Mouse (Mus musculus) WW6 (cell line): ENCODE data around the gene Stmnd1.
"Not testable (repeated sequence)": the region's sequence is repeated elsewhere in the genome, so short reads cannot be mapped to it uniquely, and the experiment has no call there.

Source experiments
- DNase-seq: peaks from one replicate; pipeline ENCODE4 v3.0.0-alpha.2; 2013; ENCODE audit warnings: low read depth, low spot score

Gene Stmnd1

DNA sequence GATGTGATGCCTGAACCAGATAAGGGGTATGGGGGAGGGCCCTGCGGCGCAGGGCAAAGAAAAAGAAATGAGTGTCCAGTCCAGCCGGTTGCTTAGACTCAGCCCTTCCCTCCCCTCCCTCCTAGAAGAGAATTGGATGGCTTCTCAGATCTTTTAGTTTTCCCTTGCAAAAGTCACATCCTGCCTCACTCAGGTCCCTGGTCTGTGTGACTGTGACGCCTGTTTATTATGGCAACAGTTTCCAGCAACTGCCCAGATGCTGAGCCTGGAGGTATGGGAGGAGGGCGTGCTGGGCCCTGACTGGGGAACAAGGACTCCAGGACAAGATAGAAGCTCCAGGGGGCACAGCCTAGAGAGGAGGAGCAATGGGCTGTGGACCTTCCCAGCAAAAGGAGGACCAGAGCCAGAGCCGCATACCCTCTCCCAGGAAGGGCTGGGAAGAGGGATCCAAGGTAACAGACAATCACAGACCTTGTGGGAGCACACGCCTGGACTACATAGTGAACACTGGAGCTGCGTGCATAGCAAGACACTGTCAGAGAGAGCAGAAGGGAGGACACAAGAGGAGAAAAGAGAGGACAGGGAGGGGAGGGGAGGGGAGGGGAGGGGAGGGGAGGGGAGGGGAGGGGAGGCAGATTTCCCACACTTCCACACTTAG lies at the start of gene Stmnd1:
Gene Stmnd1, plus strand, starts transcription at position 269 of the 658 bp plus-strand sequence.
- DNase-seq = no peak

GRCm38 (mm10) chr13:46226956-46227355 lies 46.6 kb upstream of the Stmnd1 start:
- no peak for DNase-seq

- DNase-seq = no peak
Measured at GRCm38 (mm10) chr13:46227486-46227885, 46.0 kb upstream of the Stmnd1 start.

DNA sequence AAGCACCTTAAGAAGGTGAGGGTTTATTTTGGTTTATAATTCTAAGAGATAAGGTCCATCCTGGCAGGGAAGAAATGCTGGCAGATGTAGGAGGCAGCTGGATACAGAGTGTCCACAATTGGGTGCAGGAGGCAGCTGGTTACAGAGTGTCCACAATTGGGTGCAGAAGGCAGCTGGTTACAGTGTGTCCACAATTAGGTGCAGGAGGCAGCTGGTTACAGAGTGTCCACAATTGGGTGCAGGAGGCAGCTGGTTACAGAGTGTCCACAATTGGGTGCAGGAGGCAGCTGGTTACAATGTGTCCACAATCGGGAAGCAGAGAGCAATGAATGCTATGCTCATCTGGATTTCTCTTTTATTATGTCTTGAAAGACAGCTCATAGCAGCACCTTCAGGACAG lies 44.8 kb upstream of the Stmnd1 start:
- DNase-seq = not testable (repeated sequence)

DNA sequence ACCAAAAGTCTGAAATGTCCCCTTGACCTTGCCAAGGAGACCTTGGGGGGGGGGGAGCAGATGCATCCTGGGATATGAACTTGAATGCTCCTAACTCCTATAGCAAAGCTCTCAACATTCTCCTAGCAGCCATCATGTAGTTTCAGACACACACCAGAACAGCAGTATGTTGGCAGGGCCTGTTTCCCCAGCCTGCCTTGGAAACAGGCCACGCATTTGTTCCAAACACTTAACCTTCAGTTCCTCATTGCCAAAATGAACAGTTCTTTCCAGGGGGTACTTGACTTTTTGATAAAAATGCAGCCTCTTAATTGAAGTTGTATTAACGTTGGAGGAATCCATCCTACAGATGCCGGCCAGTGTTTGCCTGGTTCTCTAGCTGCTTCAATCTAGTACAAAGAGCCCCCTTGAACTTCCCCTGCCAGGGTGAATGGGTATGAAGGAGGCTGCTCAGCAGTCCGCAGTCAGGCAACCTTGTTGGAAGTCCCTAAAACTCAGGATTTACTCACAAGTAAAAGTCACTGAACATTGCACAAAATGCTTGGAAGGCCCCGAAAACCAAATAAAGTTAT lies 41.9 kb upstream of the Stmnd1 start:
- DNase-seq = no peak

DNA sequence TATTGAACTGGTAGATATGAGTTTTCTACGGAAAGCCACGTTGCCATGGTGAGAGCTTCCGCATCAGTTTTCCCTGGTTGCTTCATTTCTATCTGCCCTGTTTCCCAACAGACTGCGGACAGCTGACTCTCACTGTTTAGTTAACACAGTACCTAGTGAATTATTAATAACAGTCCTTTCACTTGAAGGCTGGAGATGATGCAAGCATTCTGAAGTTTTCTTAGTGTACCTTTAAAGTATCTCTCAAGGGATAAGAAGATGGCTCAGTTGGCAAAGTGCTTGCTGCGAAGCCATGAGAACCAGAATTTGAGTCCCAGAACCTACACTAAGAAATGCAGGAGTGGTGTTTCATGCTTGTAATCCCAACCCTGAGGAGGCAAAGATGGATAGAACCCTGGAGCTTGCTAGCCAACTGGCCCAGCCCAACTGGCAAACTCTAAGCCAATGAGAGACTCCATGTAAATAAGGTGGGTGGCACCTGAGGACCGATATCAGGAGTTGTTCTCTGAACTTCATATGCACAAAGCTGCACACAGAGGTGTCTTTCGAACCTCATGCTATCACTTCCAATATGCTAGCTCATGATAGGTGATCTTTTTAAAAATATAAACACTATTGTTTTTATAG lies 35.7 kb upstream of the Stmnd1 start:
- DNase-seq = no peak

DNA sequence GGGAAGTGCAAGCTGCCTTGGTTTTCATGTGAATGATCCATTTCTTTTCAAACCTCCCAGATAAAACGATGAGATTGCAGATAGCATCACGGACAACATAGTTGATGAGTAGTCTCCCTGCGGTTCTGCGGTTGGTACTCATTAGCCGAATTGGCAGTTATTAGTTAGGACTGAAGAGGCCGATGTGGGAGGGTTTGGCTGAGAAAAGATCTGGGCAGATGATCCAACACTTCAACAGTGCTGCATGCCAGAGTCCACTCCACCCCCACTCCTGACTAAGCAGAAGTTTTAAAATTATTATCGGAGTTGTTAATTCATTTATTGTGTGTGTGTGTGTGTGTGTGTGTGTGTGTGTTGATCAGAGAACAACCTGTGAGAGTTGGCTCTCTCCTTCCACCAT lies 34.7 kb upstream of the Stmnd1 start:
- no peak for DNase-seq

DNA sequence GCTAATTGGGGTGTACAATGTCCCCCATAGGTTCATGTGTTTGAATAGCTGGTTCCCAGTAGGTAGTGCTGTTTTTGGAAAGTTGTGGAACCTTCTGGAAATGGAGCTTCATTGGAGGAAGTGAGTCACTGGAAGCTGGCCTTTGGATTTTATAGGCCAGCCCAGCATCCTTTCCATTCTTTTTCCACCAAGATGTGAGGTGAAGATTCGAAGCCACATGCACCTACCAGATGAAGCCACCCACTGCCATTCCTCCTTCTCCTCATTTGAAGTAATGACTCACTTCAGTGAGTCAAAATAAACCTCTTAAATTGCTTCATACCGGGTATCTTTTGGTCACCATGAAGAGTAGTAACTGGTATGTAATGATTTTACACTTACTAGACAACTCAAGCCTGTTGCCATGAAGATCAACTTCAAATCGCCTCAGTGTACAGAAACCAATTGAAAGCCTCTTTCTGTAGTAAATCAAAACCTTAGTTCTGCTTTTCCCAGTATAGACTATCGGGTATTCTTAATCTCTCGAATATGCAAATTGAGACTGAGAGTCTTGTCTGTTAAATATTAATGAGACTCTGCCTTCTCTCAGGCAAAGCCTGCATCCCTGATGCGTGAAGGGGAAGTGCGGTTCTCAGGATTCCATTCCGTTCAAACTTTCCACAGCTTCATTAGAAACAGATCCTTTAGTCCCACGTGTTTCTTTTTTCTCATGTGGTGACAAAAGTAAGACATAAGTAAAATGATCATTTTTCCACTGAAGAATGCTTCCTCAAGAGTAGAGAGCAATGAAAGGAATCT lies 31.9 kb upstream of the Stmnd1 start:
- DNase-seq = no peak

DNA sequence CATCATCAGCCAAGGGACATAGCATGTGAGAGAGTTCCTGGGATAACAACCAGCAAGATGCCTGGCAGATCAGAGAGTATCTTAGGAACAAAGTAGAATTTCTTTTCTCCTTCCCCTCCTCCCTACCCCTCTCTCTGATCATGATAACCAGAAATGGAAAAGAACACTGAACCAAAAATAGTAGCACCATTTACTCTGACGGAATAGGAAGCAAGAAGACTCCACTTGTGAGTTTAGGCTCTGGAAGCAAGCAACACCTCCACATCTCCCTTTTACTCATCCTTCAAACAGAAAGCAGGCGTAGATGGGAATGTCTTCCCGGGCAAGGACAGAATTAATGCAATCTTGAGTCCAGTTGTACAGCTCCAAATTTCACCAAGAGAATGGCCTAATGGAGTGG lies 19.8 kb upstream of the Stmnd1 start:
- DNase-seq = no peak

DNA sequence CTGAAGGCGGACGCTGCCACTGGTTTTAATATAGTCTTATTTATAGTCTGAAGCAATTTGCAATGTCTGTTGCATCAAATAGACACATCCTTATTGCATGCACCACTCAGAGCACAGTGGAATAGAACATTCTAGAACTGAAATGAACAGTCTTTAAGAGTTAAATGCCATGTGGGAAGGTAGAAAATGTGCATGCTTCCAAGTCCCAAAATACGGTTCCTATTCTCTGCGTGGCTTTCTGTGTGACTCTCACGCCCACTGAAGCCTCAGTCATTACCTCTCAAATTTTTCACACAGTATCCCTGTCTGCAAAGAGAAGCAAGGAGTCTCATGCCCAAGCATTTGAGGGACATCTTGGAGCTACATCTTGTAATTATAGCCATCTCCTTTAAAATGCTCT lies 19.4 kb upstream of the Stmnd1 start:
- no peak for DNase-seq

- DNase-seq = no peak
Measured at GRCm38 (mm10) chr13:46255616-46256015, 17.9 kb upstream of the Stmnd1 start.

DNA sequence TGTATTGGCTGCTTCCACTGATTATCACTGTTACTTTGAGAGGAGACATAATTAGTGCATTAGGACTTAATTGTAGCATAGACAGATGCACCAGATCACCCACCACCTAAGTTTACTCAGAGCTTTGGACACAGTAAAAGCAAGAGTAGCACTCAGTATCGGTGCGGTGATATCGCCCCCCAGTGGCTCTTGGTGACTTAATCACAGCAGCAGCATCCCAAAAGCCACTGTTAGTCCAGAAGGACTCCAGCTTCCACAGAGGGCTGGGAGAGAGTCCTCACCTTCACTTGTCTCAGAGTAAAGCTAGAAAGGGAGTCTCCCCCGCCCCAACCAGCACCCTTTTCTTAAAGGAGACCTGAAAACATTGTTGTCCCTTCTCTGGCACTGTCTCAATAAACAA lies 15.7 kb upstream of the Stmnd1 start:
- peak; percentile 28 for DNase-seq

- no peak for DNase-seq
Measured at GRCm38 (mm10) chr13:46259526-46259925, 14.0 kb upstream of the Stmnd1 start.

DNA sequence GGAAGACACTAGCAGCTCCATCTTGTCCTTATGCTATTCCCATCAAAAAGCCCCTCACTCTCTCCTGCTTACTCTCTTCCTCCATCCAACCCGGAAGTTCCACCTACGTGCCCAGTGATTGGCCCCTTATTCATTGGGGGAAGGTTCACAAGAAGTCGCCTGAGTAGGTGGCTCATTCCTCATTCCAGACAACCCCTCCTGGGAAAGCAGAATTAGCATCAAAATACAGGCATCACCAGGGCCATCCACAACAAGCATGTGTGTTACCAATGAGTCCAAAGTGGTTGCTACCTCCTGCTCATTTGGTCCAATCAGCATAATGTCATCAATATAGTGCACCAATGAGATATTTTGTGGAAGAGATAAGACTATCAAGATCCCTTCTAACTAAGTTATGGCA lies 12.3 kb upstream of the Stmnd1 start:
- DNase-seq = peak; percentile 5

- DNase-seq = no peak
Measured at GRCm38 (mm10) chr13:46267783-46268182, 5.7 kb upstream of the Stmnd1 start.

DNA sequence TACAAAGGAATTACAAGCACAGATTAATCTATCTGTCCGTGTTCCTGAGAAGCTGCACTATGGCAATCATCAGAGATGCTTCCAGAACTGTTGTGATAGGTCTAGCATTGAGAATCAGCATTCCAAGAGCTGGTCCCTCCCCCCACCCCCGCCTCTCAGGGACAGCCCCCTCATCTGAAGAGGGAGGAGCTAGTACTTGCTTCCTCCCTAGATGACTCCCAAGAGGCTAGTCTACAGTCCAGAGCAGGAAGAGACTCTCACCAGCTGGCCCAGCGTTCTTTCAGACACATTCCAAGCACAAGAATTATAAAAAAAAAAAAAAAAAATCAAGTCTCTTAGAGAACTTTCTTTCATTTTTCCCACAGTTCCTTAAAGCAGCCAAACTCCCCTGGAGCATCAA lies 5.2 kb upstream of the Stmnd1 start:
- DNase-seq = no peak

DNA sequence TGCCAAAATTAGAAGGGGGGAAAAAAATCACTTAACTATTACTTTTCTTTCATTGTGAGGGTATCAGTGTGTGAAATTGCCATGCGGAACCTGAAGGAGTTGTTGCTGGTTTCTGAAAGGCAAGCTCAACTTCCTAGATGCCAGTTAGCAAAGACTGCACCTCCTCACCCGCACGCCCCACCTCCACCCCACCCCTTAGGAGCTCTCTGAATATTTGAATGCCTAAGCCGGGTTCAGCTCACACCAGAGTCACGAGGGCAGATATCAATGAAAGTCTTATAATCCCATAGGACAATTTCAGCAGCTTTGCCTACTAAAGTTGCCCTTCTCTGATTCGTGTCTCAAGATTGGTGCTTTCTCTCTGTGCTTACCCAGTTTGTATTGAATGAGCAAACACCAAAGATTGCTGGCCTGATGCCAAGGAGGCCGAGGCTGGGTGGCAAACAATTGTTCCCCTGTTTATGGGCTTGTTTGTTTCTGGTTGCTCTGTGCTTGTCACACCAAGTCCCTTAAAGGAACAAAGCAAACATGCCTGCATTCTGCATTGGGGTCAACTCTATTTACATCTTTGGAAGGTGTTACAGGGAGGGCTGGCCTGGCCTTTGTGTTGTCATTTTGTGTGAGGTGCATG lies 4.6 kb upstream of the Stmnd1 start:
- no peak for DNase-seq

- no peak for DNase-seq
Measured at GRCm38 (mm10) chr13:46272811-46273452, 589 bp upstream of the Stmnd1 start.

GRCm38 (mm10) chr13:46275701-46276100 lies 2.2 kb downstream of the Stmnd1 start:
- no peak for DNase-seq

DNA sequence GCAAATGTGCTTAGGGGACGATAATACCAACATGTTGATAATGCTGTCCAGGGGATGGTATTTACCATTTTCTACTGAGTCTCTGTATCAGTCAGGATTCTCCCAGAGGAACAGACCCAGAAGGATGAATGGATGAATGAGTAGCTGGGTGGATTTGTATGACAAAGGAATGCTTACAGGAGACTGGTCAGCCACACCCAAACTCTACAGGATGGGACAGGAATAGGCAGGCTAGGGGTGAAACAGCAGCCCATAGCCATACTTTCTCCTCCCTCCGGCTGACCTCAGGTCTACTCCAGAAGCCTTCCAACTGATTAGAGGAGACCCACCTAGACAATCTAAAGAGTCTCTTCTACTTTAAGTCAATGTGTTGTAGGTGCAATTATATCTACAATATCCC lies 9.0 kb downstream of the Stmnd1 start:
- peak; percentile 38 for DNase-seq

DNA sequence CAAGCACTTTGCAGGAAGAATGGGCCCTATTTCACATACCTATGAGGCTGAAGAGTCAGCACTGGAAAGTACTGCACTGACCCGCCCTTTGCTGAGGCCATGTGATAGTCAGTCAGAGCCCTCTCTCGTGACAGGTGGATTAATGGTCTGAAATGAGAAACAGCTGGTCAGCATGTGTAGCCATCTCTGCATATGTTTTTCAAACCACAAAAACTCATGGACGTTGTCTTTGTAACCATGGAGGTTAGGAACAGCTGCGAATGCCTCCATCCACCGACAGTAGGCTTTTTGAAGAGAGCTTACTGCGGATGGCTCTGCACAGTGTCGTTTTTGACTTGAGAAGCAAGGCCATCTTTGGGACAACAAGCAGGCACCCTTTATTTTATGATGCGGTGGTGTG lies 14.3 kb downstream of the Stmnd1 start:
- no peak for DNase-seq

GRCm38 (mm10) chr13:46288372-46288771 lies 14.9 kb downstream of the Stmnd1 start:
- DNase-seq = no peak
